Mouse (Mus musculus) megakaryocyte, embryonic 14.5 days (primary cell): ENCODE data around the gene Mroh2a.

Experiments used
- FLI1 ChIP-seq: IDR thresholded peaks from 2 replicates; pipeline ENCODE4 v1.6.1; 2012; ENCODE audit warnings: low read length, inconsistent platforms, mixed read lengths
- GATA1 ChIP-seq: IDR thresholded peaks from 3 replicates; pipeline ENCODE4 v1.6.1; 2012; ENCODE audit warnings: mixed read lengths, low read length, inconsistent platforms, borderline replicate concordance

- no peak for TF ChIP-seq FLI1
- TF ChIP-seq GATA1 = no peak
These were observed 32.8 kb downstream of the Mroh2a start for GRCm38 (mm10) chr1:88259643-88260024.
